Mouse (Mus musculus): ENCODE measurements around the gene Otub1.

Gene Otub1

DNA sequence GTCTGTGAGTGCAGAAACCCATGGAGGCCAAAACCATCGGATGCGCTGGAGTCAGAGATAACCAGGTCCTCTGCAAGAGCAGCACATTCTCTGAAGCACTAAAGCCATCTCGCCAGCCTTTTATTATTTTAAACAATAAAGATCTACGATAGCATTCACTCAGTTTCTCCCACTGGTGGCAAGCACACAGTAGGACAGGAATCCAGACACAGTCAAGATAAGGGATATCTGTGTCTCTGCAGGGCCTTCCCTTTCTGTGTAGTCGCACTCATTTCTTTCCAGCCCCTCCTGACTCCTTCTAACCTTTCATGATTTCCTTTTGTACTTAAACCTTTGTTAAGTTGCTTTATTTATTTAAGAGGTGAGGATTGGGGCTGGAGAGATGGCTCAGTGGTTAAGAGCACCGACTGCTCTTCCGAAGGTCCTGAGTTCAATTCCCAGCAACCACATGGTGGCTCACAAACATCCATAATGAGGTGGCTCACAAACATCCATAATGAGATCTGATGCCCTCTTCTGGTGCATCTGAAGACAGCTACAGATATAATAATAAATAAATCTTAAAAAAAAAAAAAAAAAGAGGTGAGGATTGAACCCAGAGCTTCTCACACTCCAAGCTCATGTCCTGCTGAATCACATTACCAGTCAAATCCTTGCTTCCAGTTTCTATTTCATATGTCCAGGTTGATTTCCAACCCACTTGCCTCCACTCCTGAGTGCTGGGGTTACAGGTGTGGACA lies 4.0 kb upstream of the Otub1 start:
- DNase-seq (ENCODE audit: extremely low read depth, low read depth, low spot score), result no peak

DNA sequence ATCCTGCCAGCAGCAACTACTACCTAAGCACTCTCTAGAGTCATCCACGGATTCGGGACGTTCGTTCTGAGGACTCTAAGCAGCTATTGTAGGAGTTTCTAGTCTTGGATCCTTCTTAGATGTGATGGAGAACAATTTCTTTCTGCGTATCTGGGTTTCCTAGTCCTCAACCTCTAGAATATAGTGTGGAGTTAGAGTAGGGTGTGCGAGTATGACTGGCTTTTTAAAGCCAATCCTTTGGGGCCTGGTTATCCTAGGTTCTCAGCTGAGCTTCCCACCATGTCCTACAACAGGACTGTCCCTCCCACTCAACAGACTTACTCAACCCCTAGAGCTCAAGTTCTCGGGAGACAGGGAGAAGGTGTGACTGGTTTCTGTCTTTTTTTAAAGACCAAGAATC lies 790 bp downstream of the Otub1 start:
- DNase-seq (ENCODE audit: extremely low read depth, low read depth, low spot score), result no peak

DNA sequence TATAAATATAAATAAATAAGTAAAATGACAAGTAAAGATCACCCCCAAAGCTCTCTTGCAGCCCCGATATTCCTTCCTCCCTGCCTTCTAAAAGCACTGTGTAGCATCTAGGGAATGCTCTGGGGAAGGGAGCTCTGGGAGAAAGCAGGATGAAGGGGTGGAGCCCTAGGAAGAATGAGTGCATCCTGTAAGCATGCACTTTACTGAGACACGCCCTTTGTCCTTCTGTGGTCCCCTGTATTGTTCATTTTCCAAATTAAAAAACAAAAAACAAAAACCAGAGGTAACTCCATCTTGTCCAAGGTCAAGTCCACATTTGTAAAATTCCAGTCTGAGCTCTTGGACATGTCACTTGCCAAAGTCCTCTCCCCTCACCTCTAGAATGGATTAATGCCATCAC lies 1.2 kb downstream of the Otub1 start:
- DNase-seq (ENCODE audit: extremely low read depth, low read depth, low spot score), result no peak

DNA sequence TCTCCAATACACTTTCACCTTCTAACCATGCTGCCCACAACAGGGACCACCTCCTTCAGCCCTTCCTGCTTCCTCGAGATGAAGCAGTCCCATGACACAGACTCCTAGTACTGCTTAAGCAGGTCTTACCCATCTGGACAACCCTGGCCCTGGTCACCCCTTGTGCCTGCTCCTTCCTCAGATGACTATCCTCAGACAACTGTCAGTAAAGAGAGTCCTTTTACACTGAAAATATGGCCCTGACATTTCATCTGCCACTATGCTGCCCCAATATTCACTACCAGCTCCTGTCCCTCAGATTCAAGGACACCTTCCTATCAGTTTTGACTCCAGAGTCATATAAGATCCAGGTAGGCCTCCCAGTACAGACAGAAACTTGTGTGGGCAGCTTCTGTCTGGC lies 5.7 kb downstream of the Otub1 start:
- DNase-seq (ENCODE audit: extremely low read depth, low read depth, low spot score), result no peak

DNA sequence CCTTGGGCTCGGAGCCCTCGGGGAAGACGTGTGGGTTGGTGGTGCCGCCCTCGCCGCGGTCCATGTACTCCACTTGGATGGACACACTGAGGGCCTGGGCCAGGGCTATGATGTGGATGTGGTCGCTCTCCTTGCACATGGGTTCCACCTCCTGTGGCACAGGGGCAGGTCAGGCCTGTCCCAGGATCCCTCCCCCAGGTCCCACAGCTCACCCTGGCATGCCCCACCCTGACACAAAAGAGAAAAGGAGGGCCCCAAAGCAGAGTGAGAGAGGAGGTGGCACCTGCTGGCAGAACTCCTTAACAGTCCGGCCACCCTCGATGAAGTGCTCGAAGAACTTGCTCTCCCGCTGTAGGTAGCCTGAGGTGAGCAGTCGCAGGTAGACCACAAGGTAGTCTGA lies 7.0 kb downstream of the Otub1 start:
- no peak for DNase-seq (ENCODE audit: extremely low read depth, low read depth, low spot score)

DNA sequence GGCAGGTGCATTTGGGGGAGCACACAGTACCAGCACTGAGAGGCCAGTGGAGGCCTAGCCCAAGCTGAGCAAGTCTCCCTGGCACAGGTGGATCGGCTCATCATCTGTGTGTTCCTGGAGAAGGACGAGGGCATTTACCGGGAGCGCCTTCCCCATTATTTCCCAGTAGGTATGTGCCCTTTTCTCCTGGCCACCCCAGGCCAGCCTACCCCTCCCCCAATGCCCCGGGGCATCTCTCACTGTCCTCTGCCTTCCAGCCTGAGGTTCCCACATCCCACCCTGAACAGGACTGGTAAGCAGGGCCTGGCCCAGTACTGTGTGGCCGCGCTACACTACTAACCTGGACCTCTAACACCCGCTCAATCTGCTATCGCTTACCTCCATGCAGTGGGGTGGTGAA lies 8.7 kb downstream of the Otub1 start:
- no peak for DNase-seq (ENCODE audit: extremely low read depth, low read depth, low spot score)

DNA sequence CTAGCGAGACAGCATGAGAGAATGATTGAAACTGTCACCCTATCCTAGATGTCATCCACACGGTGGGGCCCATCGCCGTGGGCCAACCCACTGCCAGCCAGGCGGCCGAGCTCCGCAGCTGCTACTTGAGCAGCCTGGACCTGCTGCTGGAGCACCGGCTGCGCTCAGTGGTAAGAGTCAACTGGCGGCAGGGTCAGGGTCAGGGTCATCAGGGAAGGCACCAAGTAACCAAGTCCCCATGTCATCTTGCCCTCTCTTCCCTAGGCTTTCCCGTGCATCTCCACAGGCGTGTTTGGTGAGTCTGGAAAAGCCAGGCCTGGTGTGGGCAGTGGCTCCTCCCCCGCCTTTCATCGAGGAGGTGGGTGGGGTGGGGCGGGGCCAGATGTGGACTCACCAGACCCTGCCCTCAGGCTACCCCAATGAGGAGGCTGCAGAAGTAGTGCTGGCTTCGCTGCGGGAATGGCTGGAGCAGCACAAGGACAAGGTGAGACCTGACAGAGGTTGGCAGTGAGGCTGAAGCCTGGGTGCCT lies 9.3 kb downstream of the Otub1 start:
- no peak for DNase-seq (ENCODE audit: extremely low read depth, low read depth, low spot score)

DNA sequence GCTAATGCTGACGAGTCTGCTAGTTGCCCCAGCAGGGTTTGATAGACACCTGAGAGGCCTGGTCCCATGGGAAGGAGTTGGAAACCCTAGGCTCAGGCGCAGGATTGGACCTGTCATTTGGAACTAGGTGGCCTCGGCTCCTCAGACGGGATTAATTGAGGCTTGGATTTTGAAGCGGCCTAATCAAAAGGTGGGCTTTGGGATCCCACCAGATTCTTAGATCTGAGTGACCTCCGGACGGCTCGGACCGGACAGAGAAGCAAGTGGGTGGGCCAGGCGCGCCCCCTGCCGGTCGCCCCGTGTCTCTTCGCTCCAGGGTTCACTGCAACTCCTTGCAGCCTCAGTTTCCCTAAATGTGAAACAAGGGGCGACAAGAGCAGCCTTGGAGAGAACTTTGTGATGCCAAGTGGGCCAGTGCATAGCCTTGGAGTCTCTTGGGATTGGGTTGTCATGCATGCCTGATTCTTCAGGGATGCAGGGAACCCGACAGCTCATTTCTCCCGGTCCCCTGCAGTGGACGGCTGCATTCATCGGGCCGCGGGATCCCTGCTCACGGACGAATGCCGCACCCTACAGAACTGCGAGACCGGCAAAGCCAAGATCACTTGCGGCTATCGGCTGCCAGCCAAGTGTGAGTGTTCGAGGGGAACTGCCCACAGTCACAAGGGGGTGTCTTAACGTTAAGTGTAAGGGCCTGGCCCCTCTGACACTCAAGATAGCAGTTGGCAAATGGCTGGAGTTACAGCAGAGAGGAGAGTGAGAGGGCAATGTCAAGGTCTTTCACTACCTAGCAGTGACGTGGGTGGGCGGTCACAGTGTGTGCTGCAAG lies 10.0 kb downstream of the Otub1 start:
- no peak for DNase-seq (ENCODE audit: extremely low read depth, low read depth, low spot score)

DNA sequence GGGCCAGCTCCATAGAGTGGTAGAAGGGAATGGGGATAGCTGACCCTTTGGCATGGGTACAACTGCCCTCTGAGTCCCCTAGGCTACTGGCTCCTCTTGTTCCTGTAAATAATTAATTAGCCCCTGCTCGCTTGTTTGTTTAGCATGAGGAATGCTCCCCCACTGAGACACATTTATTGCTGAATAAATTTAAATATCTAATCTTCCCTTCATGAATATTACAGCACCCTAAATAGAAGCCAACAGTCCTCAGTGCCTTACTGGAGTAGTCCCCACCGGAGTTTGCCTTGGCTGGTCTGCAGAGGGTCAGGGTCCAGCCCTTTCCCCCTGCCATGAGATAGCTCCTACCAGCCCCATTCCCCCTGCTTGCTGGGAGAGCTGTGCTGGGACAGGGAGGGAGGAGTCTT lies 13.6 kb downstream of the Otub1 start:
- DNase-seq (ENCODE audit: extremely low read depth, low read depth, low spot score), result no peak

DNA sequence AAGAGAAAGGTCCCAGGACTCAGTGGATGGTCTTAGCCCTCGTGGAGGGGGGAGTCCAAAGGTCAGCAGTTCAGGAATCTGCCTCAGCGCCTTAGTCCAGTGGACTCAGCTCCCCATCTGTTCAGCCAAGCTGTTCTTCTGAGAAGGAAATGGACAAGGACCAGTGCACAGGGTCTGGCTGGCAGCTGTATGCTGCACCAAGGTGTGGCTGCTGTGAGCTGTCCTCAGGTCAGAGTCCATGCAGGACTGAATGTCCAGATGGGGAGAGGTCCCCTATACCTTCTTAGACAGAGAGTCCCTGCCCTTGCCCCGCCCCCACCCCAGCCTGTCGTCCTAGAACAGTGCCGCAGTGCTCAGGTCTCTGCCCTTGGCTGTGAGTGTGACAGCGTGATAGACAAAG lies 14.5 kb downstream of the Otub1 start:
- DNase-seq (ENCODE audit: extremely low read depth, low read depth, low spot score), result no peak

DNA sequence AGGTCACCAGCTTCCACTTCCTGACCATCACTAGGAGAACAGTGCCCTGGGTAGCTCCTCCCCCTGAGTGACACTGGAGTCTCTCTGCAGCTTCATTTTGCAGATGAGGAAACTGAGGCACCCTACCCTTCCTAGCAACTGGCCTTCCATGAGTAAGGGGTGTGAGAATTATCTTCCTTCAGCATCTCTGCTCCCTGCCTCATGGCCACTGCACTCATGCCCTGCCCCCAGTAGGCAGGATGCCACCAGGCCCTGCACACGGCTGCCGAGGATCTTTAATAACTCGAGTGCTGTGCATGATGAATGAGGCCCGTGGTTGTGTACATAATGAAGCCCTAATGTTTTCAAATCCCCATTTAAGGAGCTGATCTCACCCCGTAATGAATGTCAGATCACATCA lies 15.1 kb downstream of the Otub1 start:
- no peak for DNase-seq (ENCODE audit: extremely low read depth, low read depth, low spot score)

DNA sequence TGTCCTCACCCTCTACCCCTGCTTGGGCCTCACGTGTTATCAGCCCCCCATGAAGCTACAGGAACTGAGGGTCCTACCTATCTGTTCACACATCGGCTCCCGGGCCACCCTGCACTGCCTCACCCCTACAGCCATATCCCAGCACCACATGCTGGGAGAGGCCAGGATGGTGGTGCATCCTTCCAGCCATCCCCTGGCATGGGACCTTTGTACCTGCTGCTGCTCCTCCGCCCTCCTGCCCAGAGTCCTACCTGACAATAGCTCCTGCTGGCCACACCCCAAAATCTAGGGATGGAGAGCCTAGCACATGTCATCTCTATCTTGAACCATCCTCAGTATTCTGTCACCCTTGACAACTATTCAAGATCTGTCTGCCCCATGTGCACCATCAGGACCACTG lies 17.1 kb downstream of the Otub1 start:
- no peak for DNase-seq (ENCODE audit: extremely low read depth, low read depth, low spot score)

DNA sequence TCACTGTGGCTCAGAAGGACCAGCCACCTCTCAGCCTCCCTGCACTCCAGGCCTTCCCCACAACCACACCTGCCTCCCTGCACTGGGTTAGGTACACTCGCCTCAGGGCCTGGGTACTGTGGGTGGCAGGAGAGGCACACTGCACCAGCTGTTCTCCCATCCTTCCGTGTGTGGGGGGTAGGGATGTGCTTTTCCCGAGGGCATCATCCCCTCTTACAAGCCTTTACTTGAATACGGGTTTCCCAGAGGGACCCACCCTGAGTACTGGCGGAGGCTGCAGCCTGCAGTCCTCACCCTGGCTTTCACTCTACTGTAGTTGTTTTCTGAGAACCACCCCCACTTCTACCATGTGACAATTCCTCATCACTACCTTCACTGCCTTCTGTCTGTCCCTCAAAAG lies 19.0 kb downstream of the Otub1 start:
- DNase-seq (ENCODE audit: extremely low read depth, low read depth, low spot score), result no peak

DNA sequence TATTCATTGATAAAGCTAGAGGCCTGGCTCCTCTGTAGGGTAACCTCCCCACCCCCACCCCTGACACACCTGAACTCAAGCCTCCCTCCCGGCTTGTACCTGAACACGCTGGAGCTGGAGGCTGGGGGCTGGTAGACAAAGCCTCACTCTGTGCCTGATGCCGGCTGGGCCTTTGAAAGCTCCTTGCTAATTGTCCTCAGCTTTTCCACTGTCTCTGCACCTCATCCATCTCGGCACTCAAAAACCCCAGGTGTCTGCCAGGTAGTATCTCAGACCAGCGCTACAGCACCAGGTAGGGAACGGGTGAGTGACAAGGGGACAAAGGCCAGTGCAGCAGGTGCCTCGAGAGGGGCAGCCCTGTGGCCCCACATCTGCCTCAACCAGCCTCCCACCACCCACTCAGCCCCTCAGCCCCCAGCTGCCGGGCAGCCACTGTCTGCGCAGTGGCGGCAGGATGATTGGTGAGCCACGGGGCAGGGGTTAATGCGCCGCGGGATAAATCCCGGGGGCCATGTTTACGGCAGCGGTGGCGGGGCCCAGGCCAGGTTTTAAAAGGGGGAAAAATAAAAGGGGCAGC lies 20.3 kb downstream of the Otub1 start:
- DNase-seq (ENCODE audit: extremely low read depth, low read depth, low spot score), result no peak

DNA sequence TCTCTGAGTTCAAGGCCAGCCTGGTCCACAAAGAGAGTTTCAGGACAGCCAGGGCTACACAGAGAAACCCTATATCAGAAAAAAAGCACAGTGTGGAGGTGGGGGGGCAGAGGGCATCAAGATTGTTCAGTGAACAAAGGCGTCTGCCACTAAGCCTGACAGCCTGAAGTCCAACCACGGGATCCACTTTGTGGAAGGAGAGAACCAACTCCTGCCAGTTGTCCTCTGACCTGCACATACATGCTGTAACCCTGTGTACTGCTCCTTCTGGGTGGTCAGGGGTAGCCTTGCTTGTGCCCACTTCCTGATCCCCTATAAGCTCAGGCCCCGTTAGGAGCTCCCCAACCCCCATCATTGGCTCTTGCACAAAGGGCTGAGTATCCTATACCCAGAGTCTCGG lies 21.1 kb downstream of the Otub1 start:
- no peak for DNase-seq (ENCODE audit: extremely low read depth, low read depth, low spot score)

DNA sequence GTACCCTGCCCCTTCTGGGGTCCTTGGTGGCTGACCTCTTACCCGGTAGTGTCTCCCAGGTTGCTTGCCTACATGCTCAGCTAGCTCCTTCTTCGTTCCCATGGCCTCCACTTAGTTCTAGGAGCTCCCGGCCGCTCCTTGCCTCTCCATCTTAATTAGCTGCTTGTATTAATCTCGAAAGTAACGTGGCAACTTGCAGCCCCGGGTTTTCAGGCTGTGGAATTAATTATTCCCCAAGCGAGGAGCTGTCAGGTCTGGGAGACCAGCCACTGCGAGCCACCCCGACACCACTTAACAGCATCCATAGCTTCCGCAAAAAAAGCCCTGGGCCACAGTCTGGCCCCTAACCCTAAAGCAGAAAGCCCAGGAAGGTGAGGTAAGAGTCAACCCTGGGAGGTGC lies 22.7 kb downstream of the Otub1 start:
- no peak for DNase-seq (ENCODE audit: extremely low read depth, low read depth, low spot score)

DNA sequence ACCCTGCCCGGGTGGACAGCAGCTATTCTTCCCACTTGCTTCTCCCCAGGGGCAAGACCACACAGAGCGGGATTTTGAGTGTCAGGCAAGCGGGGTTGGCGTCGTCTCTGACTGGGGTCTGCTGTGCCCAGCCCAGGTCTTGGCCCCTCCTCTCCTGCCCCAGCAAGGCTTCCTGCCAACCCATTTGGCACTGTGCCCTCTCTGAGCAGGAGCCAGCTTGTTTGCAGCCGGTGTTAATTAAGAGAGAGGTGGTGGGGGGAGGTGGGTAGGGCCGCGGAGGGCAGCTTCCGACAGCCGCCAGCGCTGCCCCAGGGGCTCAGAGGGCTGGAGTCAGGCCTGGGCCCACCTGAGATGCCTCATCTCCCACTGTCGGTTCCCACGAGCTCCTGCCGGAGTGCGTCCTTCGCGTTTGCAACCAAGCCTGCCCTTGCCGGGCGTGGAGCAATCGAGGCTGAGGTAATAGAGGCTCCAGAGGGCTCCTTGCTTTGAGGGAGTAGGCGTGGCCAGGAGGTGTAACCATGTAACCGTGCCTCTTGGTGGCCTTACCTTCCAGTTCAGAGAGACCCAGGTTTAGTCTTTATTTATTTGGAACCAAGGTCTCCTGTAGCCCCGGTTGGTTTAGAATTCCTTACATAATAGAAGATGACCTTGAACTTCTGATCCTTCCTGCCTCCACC lies 23.7 kb downstream of the Otub1 start:
- DNase-seq (ENCODE audit: extremely low read depth, low read depth, low spot score), result no peak

DNA sequence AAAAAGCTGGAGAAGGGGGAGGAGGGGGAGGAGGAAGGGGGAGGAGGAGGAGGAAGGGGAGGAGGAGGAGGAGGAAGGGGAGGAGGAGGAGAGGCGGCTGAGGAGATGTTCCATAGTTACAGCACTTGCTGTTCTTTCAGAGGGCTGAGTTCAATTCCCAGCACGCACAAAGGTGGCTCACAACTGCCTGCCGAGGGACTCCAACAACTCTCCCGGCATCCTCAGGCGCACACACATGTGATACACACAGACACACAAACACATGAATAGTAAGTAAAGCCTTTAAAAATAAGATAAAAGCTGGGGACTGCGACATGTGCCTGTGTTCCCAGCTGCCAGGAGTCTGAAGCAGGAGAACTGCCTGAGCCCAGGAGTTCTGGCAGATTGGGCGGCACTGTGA lies 24.6 kb downstream of the Otub1 start:
- no peak for DNase-seq (ENCODE audit: extremely low read depth, low read depth, low spot score)

DNA sequence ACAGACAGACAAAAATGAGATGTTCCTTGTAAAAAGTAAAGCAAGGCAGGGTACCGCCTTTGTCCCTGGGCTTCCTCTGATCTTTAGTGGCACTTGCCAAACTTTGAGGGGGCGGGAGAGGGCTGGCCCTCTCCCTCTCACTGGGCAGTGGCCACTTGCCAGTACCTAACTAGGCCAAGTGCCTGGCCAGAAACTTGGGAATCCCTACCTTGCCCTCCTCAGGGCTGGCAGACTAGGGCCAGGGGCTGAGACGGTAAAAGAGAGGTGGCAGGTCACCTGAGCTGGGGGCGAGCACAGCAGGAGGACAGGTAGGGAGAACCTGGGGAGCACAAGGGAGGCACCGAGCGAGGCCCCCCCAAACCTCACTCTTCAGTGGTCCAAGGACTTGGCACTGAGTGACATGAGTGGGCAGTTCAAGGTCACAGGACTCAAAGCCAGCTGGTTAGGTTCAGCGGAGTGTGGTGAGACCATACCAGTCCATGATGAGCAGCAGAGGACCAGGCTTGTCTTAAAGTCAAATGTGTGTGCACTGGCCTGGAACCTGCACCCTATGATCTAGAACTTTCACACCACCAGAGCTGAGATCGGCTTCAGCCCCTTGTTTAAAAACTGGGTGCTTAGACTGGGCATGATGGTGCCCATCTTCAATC lies 25.2 kb downstream of the Otub1 start:
- no peak for DNase-seq (ENCODE audit: extremely low read depth, low read depth, low spot score)

DNA sequence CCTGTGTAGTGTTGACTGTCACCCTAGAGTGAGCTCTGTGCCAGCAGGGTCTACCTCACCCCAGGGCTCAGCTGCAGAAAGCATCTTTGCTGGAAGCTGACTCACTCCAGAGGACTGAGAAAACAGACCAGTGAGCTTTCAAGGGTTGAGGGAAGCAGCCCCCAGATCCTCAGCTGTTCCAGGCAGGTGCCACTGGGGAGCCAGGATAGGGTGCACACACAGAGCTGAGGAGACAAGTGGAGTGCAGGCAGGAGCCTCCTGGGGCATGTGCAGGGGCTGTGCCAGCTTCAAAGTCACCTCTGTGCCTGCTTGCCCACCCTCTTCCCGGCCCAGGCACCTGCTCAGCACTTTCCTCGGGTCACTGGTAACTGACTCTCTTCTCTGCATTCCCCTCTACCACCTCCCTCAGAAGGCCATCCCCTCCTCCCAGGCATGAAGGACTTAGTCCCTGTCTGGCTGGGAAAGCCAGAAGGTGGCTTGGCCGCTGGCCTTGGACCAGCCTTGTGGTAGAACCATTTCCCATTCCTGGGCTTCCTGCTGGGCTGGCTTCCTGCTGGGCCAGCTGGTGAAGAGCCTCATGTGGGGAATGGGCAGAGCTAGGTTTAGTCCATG lies 27.2 kb downstream of the Otub1 start:
- no peak for DNase-seq (ENCODE audit: extremely low read depth, low read depth, low spot score)

All from fat pad, adult 2 months (tissue).